Mouse (Mus musculus): ENCODE results near the gene Fam102a.

Fam102a gene

GRCm38 (mm10) chr2:32512592-32512991, 22.5 kb upstream of the Fam102a start:
- CTCF ChIA-PET, result interaction anchor here (0.6 to 0.7 kb wide), 2 partner anchors 49 to 112 kb away, joined by 3 to 5 read pairs; no protein-coding TSS in a partner anchor

- CTCF ChIA-PET, result no interaction called here
Measured at GRCm38 (mm10) chr2:32514335-32514734, 20.8 kb upstream of the Fam102a start.

- CTCF ChIA-PET, result no interaction called here
Measured at GRCm38 (mm10) chr2:32517233-32517867, 17.8 kb upstream of the Fam102a start.

GRCm38 (mm10) chr2:32520034-32520990, 14.8 kb upstream of the Fam102a start:
- CTCF ChIA-PET, result no interaction called here

- CTCF ChIA-PET, result no interaction called here
Measured at GRCm38 (mm10) chr2:32524536-32525031, 10.5 kb upstream of the Fam102a start.

- CTCF ChIA-PET, result no interaction called here
Measured at GRCm38 (mm10) chr2:32525816-32526215, 9.3 kb upstream of the Fam102a start.

GRCm38 (mm10) chr2:32527468-32527966, 7.6 kb upstream of the Fam102a start:
- CTCF ChIA-PET, result no interaction called here

- CTCF ChIA-PET, result no interaction called here
Measured at GRCm38 (mm10) chr2:32528326-32528725, 6.8 kb upstream of the Fam102a start.

- CTCF ChIA-PET, result no interaction called here
Measured at GRCm38 (mm10) chr2:32530479-32530878, 4.7 kb upstream of the Fam102a start.

GRCm38 (mm10) chr2:32533163-32533562, 2.0 kb upstream of the Fam102a start:
- CTCF ChIA-PET, result no interaction called here

GRCm38 (mm10) chr2:32534061-32534732, 935 bp upstream of the Fam102a start:
- CTCF ChIA-PET, result interaction anchor here (0.9 to 1.3 kb wide), 2 partner anchors 39 to 43 kb away, joined by 3 to 4 read pairs; no protein-coding TSS in a partner anchor

- CTCF ChIA-PET, result no interaction called here
Measured at GRCm38 (mm10) chr2:32535501-32535991, 414 bp downstream of the Fam102a start.

GRCm38 (mm10) chr2:32536086-32536633, 1.0 kb downstream of the Fam102a start:
- CTCF ChIA-PET, result interaction anchor here (1.2 to 2.5 kb wide), 2 partner anchors 16 to 47 kb away, joined by 3 to 7 read pairs; no protein-coding TSS in a partner anchor

- CTCF ChIA-PET, result interaction anchor here (0.5 to 2.5 kb wide), 3 partner anchors 15 to 48 kb away, joined by 3 to 7 read pairs (median 3); no protein-coding TSS in a partner anchor
Measured at GRCm38 (mm10) chr2:32536634-32537359, 1.7 kb downstream of the Fam102a start.

- CTCF ChIA-PET, result interaction anchor here (0.5 to 2.5 kb wide), 2 partner anchors 47 to 49 kb away, joined by 3 to 7 read pairs; no protein-coding TSS in a partner anchor
Measured at GRCm38 (mm10) chr2:32537360-32537905, 2.3 kb downstream of the Fam102a start.

- CTCF ChIA-PET, result interaction anchor here (2.5 kb wide), 1 partner anchor 49 kb away, joined by 7 read pairs; no protein-coding TSS in a partner anchor
Measured at GRCm38 (mm10) chr2:32537941-32538340, 2.8 kb downstream of the Fam102a start.

- CTCF ChIA-PET, result interaction anchor here (2.5 kb wide), 1 partner anchor 50 kb away, joined by 7 read pairs; no protein-coding TSS in a partner anchor
Measured at GRCm38 (mm10) chr2:32538461-32538860, 3.3 kb downstream of the Fam102a start.

- CTCF ChIA-PET, result interaction anchor here (0.6 kb wide), 1 partner anchor 1901 kb away, joined by 9 read pairs; no protein-coding TSS in a partner anchor
Measured at GRCm38 (mm10) chr2:32539452-32539981, 4.4 kb downstream of the Fam102a start.

GRCm38 (mm10) chr2:32541333-32541908, 6.3 kb downstream of the Fam102a start:
- CTCF ChIA-PET, result no interaction called here
